Mouse (Mus musculus) central nervous system, embryonic 11.5 days (tissue): Measurements from ENCODE around the gene Rnf11. TPM values are rescaled to one million over a fixed set of nuclear protein-coding genes. Genes with fewer than 3 reads are reported as not detected.

Experiments used
- polyA plus RNA-seq: library from polyadenylated mRNA; depleted of rRNA; stranded (reverse); fragments of >200 nt; gene quantifications from 2 replicates; pipeline ENCODE4 v1.2.3, GENCODE M21; 2012; rRNA removed

The Rnf11 gene
- 42.0 and 42.2 TPM in 2 replicates for polyA plus RNA-seq

DNA sequence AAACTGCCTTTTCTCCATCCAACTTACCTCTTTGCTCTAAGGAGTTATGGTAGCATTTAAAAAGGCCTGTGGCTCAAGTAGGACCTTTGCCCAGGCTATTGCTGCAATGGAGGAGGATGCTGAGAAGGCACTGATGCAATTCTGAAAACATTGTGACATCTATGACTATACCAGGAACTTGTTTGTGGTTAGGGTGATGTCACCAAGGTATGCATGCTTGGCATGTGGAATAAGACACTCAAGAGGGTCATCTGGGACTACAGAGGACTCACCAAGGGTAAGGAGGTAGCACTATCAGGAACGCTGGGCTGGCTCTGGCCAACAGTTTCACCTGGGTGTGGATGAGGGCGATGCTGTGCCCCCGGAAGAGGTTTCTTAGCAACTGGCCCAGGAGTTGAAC is at the start of gene Rnf11:
TSS of gene Rnf11 (minus strand) at position 108 of the 400 bp plus-strand sequence.

DNA sequence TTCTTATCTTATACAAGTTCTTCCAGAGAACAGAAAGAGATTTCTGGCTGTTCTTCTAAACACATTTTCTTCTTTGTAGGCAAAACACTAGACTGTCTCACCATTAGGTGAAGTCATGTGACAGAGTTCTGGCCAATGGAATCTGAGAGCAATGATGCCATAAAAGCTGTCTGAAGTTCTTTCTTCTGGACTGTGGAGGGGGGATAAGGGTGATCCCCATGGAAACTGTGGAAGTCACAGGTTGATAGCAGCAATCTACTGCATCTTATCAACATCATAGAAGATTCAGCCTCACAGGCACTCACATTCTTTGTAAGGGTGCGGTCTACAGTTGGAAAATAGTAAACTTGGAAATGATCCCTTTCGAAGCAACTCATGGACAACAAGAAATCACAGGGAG is 46.6 kb upstream of the Rnf11 start, which contains the start of gene 4930522H14Rik:
TSS of gene 4930522H14Rik (minus strand) at position 187 of the 400 bp plus-strand sequence.

DNA sequence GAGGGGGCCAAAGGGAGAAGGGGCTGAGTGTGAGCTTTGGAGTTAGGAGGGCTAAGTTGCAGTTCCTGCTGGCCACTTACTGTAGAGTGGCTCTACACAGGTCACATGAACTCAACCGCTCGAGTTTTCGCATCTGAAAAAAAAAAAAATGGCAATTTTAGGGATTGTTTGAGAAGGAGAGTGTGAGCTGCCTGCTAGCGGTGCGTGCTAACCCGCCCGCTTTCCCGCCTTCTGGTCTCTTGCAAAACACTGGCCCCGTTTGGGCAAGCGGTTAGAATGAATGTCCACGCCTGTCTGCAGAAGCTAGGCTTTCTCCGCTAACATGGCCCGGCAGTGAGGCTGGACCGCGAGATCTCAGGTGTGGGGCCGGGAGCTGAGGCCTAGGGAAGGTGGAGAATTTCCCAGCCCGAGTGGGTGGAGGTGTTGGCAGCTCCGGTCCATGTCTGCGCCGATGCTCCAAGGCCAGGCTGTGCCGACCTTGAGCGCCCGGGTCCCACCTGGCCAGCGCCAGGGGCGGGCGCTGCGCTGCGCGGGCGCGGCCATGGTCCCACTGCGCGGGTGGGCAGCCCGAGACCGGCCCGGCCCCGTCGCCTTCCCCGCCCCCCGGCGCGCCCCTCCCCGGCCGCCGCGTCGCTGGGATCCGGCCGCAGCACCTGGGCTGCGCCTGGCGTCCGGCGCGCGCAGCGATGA is 77.9 kb downstream of the Rnf11 start, which contains the start of gene Ttc39a:
TSS of gene Ttc39a (plus strand) at position 138 of the 690 bp plus-strand sequence.

Other genes with a start within 250 kb of the Rnf11 start
- gene Eps15, start 204.5 kb downstream of the Rnf11 start, polyA plus RNA-seq, result 30.9 and 38.1 TPM in 2 replicates
- 1.8 and 3.8 TPM in 2 replicates for gene Ttc39a, start 78.1 kb downstream of the Rnf11 start, polyA plus RNA-seq
- not detected in 2 replicates for gene 4930522H14Rik, start 46.6 kb upstream of the Rnf11 start, polyA plus RNA-seq
- gene Cdkn2c, start 182.5 kb upstream of the Rnf11 start, polyA plus RNA-seq, result 6.2 and 10.2 TPM in 2 replicates
- 21.0 and 24.3 TPM in 2 replicates for gene Faf1, start 191.9 kb upstream of the Rnf11 start, polyA plus RNA-seq